Mouse (Mus musculus): ENCODE results near the gene Gm10972. TPM values are rescaled to one million over a fixed set of nuclear protein-coding genes. Genes with fewer than 3 reads are reported as not detected.
"Not testable (repeated sequence)": the region's sequence is repeated elsewhere in the genome, so short reads cannot be mapped to it uniquely, and the experiment has no call there.

The Gm10972 gene
- total and polyA plus RNA-seq, 3 experiments = not detected

DNA sequence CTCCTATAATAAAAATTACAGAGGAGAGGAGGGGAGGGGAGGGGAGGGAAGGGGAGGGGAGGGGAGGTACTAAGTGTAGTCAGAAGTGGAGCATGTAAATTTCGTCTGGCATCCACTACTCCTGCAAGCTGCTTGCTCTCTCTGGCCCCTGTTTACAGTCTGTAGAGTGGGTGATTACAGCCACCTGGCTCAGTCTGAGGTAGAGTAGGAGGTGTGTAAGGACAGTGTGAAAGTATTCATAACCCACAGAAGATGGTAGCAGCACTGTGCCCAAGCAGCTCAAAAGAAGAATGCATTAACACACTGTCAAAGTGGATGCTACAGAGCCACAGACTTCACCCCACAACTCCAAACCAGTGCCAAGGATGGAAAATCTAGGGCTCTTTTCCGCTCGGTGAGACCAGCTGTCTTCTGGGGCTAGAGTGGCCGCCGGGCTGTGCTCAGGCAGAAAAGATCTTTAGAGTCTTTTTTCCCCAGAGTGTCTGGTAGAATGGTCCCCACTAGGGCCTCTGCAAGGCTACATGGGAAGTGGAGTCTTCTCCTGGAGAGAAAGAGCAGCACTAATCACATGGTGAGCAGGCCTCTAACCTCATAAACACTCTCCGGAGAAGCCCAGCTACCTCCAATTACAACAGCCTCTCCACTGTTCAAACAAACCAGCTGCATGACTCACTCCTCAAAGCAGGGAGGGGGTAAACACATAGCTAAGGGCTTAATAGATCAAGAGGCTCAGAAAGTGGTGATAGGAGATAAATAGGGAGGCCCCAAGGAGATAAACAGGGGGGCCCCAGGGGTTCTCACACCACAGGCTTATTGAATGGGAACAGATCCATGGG lies 6.1 kb downstream of the Gm10972 start (continued):
- TF ChIP-seq USF2 (IDR thresholded peaks at IDR 0.05; ENCODE audit: borderline replicate concordance in 1 of 2, insufficient read depth in 1 of 2, low read depth in 1 of 2, low read length in 2 of 2) (no peak), ZMIZ1 (IDR thresholded peaks at IDR 0.05; ENCODE audit: low read depth, low read length) (peak; percentile 25; the same call in 1 of the 2 replicates), ZKSCAN1 (IDR thresholded peaks at IDR 0.05; ENCODE audit: low read depth, low read length) (no peak), MAFK (IDR thresholded peaks at IDR 0.05; ENCODE audit: borderline replicate concordance, low read depth, low read length) (no peak; the same call in 1 of the 2 replicates), KAT2A (conservative IDR thresholded peaks at IDR 0.05; ENCODE audit: low read depth, low read length) (no peak), BHLHE40 (IDR thresholded peaks at IDR 0.05; ENCODE audit: borderline replicate concordance, low read depth, low read length) (no peak), SMC3 (IDR thresholded peaks at IDR 0.05; ENCODE audit: low read depth, low read length) (no peak), USF1 (IDR thresholded peaks at IDR 0.05; ENCODE audit: low read depth, low read length) (peak; percentile 57), POLR2AphosphoS5 (IDR thresholded peaks at IDR 0.05; ENCODE audit: borderline replicate concordance, low read depth, low read length) (no peak), CHD1 (IDR thresholded peaks at IDR 0.05; ENCODE audit: low read depth, low read length) (no peak), POLR2A (IDR thresholded peaks at IDR 0.05; ENCODE audit: control insufficient read depth in 1 of 2, insufficient read depth in 1 of 2, low read depth in 1 of 2, low read length in 2 of 2, poor library complexity in 1 of 2) (no peak)

DNA sequence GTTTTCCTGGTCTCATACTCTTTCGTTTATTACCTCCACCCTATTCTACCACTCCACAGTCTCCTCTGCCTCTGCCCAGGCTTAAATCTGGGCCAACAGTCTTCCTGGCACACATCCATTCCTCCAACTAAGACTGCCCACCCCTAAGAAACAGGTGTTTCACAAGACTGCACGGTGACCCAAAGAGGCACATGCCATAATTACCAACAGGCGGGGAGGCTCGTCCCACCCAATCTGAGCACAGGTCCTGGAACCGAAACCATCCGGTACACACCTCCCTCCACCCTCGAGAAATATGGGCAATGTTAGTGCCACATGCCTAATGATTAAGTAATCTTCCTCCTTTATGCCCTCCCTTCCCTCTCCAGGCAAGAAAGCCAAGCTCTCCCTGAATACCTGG lies 7.5 kb downstream of the Gm10972 start:
- H3K9me3 ChIP-seq (replicated peaks; ENCODE audit: insufficient read depth, low read length) = no peaks in the 10 kb centered on the region
- H3K27me3 ChIP-seq (ENCODE audit: control insufficient read depth in 1 of 2, insufficient read depth in 2 of 2, low read length in 2 of 2) = no peaks in the 10 kb centered on the region
- DNase-seq (ENCODE audit: low read depth, low spot score) = no peak
- H3K27ac ChIP-seq (ENCODE audit: control insufficient read depth, low read depth, low read length) = no peak overlapping the region
- peaks cover 9 to 12% of the 10 kb centered on the region in 2 experiments for H3K4me1 ChIP-seq (ENCODE audit: control insufficient read depth in 1 of 2, insufficient read depth in 2 of 2, low read length in 2 of 2)
- no peak overlapping the region for H3K4me3 ChIP-seq (ENCODE audit: control insufficient read depth in 1 of 2, insufficient read depth in 1 of 2, low read depth in 2 of 2, low read length in 2 of 2)
- TF ChIP-seq ETS1 (IDR thresholded peaks at IDR 0.05; ENCODE audit: low read depth, low read length) (no peak), UBTF (IDR thresholded peaks at IDR 0.05; ENCODE audit: borderline replicate concordance, insufficient read depth, low read depth, low read length) (no peak), MYC (IDR thresholded peaks at IDR 0.05; ENCODE audit: low read depth, low read length) (no peak), EP300 (IDR thresholded peaks at IDR 0.05; ENCODE audit: low read depth in 1 of 2, low read length in 2 of 2) (no peak)
- H3K79me2 ChIP-seq (ENCODE audit: control insufficient read depth, insufficient read depth, low read length, poor library complexity) = no peaks in the 10 kb centered on the region
- H3K9ac ChIP-seq (ENCODE audit: control insufficient read depth, low read depth, low read length, poor library complexity, severe bottlenecking) = no peak overlapping the region
- peaks cover 0 to 10% of the 10 kb centered on the region in 2 experiments; a peak in 2 of 4 replicates for H3K36me3 ChIP-seq (ENCODE audit: control insufficient read depth in 1 of 2, insufficient read depth in 2 of 2, low read length in 2 of 2)

DNA sequence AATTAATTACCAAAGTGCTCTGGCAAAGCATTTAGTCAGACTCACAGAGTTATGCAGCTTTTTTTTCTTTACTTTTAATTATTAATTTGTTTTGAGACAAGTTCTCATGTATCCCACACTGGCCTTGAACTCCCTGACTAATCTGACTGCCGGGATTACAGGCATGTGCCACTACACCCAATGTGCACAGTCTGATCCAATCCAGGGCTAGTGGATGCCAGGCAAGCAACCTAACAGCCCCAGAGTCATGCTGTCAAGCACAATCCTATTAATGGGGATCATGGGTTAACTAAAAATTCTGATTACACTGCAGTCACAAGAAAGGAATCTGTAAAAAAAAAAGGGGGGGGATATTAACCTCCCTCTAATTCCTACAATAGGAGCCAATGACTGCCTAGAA lies 11.1 kb downstream of the Gm10972 start:
- not testable (repeated sequence) for H3K9ac ChIP-seq (ENCODE audit: control insufficient read depth, low read depth, low read length, poor library complexity, severe bottlenecking); DNase-seq (ENCODE audit: low read depth, low spot score); H3K27ac ChIP-seq (ENCODE audit: control insufficient read depth, low read depth, low read length); H3K27me3 ChIP-seq (ENCODE audit: control insufficient read depth in 1 of 2, insufficient read depth in 2 of 2, low read length in 2 of 2); H3K9me3 ChIP-seq (replicated peaks; ENCODE audit: insufficient read depth, low read length); H3K4me3 ChIP-seq (ENCODE audit: control insufficient read depth in 1 of 2, insufficient read depth in 1 of 2, low read depth in 2 of 2, low read length in 2 of 2); H3K79me2 ChIP-seq (ENCODE audit: control insufficient read depth, insufficient read depth, low read length, poor library complexity); H3K36me3 ChIP-seq (ENCODE audit: control insufficient read depth in 1 of 2, insufficient read depth in 2 of 2, low read length in 2 of 2)
- peaks cover 6 to 12% of the 10 kb centered on the region in 2 experiments for H3K4me1 ChIP-seq (ENCODE audit: control insufficient read depth in 1 of 2, insufficient read depth in 2 of 2, low read length in 2 of 2)

All from MEL (cell line).